8 mouse cellular contexts compared by ENCODE assay signal in the genomic region with DNA sequence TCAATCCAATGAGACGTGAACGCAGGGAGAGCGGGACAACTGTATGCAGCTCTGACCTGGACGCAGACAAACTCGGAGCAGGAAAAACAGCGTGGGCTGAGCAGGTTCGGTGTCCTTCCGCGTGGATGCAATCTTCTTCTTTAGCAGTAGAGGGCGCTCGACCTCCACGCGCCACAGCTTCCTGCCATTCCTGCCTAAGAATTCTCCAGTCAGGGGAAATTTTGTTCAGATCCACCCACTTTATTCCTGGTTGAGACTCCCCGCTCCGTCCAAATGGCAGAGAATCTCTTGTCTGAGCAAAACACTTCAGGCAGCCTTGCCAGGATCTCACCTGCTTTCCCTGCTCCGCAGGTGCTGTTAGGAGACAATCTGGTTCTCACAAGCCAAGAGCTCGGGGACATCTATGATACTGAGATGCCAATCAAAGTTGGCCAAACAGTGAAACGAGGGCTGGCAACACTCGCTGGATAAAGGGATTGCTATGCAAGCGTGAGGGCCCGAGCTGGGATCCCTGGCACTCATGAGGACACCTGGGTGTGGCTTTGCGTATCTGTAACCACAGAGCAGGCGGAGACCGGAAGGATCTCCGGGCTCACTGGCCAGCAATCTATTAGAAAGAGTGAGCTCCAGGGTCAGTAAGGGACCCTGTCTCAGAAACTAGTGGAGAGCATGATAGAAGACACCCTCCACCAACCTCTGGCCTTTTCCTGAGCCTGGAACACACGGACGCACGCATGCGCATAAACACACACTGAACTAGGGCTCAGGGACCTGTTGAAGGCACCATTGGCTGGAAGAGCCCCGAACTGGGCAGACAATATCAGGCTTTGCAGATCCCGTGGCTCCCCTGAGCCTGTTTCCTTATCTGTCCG. TPM values are rescaled to one million over a fixed set of nuclear protein-coding genes. Genes with fewer than 3 reads are reported as not detected.
DNase-seq lines count a peak whose midpoint lies in the region; ATAC-seq and TF ChIP-seq lines count a peak whose summit lies in the region.

No protein-coding gene starts in this region.

- H3K4me2 ChIP-seq in hindbrain, embryonic 11.5 days (replicated peaks; ENCODE audit: low read depth, low read length) = peak overlapping the region; percentile 58
- H3K4me2 ChIP-seq in lung, postnatal 0 days (replicated peaks; ENCODE audit: low read depth, low read length) = peak overlapping the region; percentile 71

- 0 out of 2 replicates have a peak overlapping the region, but pooled peaks have one; percentile 13 for H3K9ac ChIP-seq in hindbrain, embryonic 11.5 days (ENCODE audit: low read depth, low read length)
- 0 out of 2 replicates have a peak overlapping the region, but pooled peaks have one; percentile 23 for H3K9ac ChIP-seq in lung, postnatal 0 days (replicated peaks; ENCODE audit: low read depth)

- no peaks in the 10 kb centered on the region for H3K36me3 ChIP-seq in hindbrain, embryonic 11.5 days (ENCODE audit: control insufficient read depth, insufficient read depth, low read length)
- no peaks in the 10 kb centered on the region for H3K36me3 ChIP-seq in lung, postnatal 0 days (ENCODE audit: insufficient read depth, low read length)

- peak overlapping the region; percentile 6 for H3K4me3 ChIP-seq in hindbrain, embryonic 11.5 days (ENCODE audit: low read depth, low read length)
- H3K4me3 ChIP-seq in lung, postnatal 0 days (ENCODE audit: low read depth, low read length) = peak overlapping the region; percentile 41

- no peak for ATAC-seq in Patski
- ATAC-seq in hindbrain, embryonic 11.5 days (ENCODE audit: low FRiP score) = no peak
- ATAC-seq in lung, postnatal 0 days = peak; percentile 82

- H3K27me3 ChIP-seq in Patski = no peaks in the 10 kb centered on the region
- no peaks in the 10 kb centered on the region for H3K27me3 ChIP-seq in hindbrain, embryonic 11.5 days (ENCODE audit: control insufficient read depth, insufficient read depth, low read length)
- H3K27me3 ChIP-seq in lung, postnatal 0 days (replicated peaks; ENCODE audit: insufficient read depth, low read length) = no peaks in the 10 kb centered on the region

- H3K27ac ChIP-seq in hindbrain, embryonic 11.5 days (ENCODE audit: low read depth, low read length) = no peak overlapping the region
- H3K27ac ChIP-seq in lung, postnatal 0 days (ENCODE audit: low read length) = peak overlapping the region; percentile 51; the same call in 1 of the 2 replicates

- in situ Hi-C loops in Patski (cut with MboI; ENCODE audit: low pct_unique_long_range_greater_than_20kb) = loop anchor here (5.0 kb wide), 2 partner anchors 98 to 258 kb away; a partner anchor contains a TSS

- peak; percentile 99 for TF ChIP-seq CTCF in Patski (IDR thresholded peaks at IDR 0.05)
- TF ChIP-seq CTCF in lung, postnatal 0 days (IDR thresholded peaks at IDR 0.05) = peak; percentile 99

- no peak for TF ChIP-seq EP300 in lung, postnatal 0 days (IDR thresholded peaks at IDR 0.05)

- POLR2A ChIA-PET in Patski (lab: Charles Lee) = interaction anchor here (0.5 to 1.1 kb wide), 6 partner anchors 13 to 293 kb away, joined by 3 to 5 read pairs (median 4); a partner anchor contains a TSS

- no peaks in the 10 kb centered on the region for H3K9me3 ChIP-seq in hindbrain, embryonic 11.5 days (ENCODE audit: control insufficient read depth, low read length)
- H3K9me3 ChIP-seq in lung, postnatal 0 days (ENCODE audit: low read length) = no peaks in the 10 kb centered on the region

- no peaks in the 10 kb centered on the region for H3K4me1 ChIP-seq in hindbrain, embryonic 11.5 days (replicated peaks; ENCODE audit: control insufficient read depth, insufficient read depth, low read length)
- H3K4me1 ChIP-seq in lung, postnatal 0 days (ENCODE audit: insufficient read depth, low read depth, low read length) = no peaks in the 10 kb centered on the region

- DNase-seq in Patski (ENCODE audit: low read depth, low spot score) = no peak
- peak; percentile 79 for DNase-seq in cerebellum, adult 9-11 months
- peak; percentile 41 to 89 for DNase-seq in frontal cortex, adult 2 months (ENCODE audit: extremely low spot score in 1 of 2, low spot score in 1 of 2)
- DNase-seq in hindbrain, embryonic 11.5 days (ENCODE audit: low spot score) = peak; percentile 82
- DNase-seq in layer of hippocampus, postnatal 10 days (ENCODE audit: low spot score in 2 of 2) = peak; percentile 80 to 83
- DNase-seq in lung, postnatal 0 days (ENCODE audit: low spot score) = peak; percentile 92
- peak; percentile 27 for DNase-seq in ovary, postnatal 10 days (ENCODE audit: low spot score)
- peak; percentile 78 for DNase-seq in thymus, postnatal 0 days (ENCODE audit: low spot score)

- WGBS in hindbrain, embryonic 11.5 days = 9% methylated on average over 32 of the region's 32 CpGs
- WGBS in lung, postnatal 0 days = 4% methylated on average over 32 of the region's 32 CpGs

- CTCF ChIA-PET in Patski (lab: Charles Lee) = interaction anchor here (0.9 to 3.9 kb wide), 36 partner anchors 11 to 290 kb away, joined by 3 to 36 read pairs (median 6); a partner anchor contains a TSS

RNA-seq across cellular contexts. Expression of a gene that starts 8.6 kb away (rescaled TPM):
- 0.05 TPM for polyA plus RNA-seq in Patski (2021)
- polyA plus RNA-seq in frontal cortex, adult 2 months (2012; rRNA removed) = not detected in 2 replicates
- 0.04 TPM in 1 of 2 replicates, not detected in the other for polyA plus RNA-seq in hindbrain, embryonic 11.5 days (2014; fragmentation: Nextera tagmentation; extraction: Ambion mirVana)
- total RNA-seq in layer of hippocampus, postnatal 10 days (2021) = not detected
- not detected in 2 replicates for polyA plus RNA-seq in lung, postnatal 0 days (2015; fragmentation: Nextera tagmentation; extraction: Ambion mirVana)
- polyA plus RNA-seq in thymus, postnatal 0 days (2015; fragmentation: Nextera tagmentation; extraction: Ambion mirVana) = 1.3 and 1.6 TPM in 2 replicates

RNA-seq across cellular contexts. Expression of a gene that starts 31.5 kb away (rescaled TPM):
- 71.9 TPM for polyA plus RNA-seq in Patski (2021)
- polyA plus RNA-seq in frontal cortex, adult 2 months (2012; rRNA removed) = 70.2 and 71.3 TPM in 2 replicates
- 21.0 and 22.4 TPM in 2 replicates for polyA plus RNA-seq in hindbrain, embryonic 11.5 days (2014; fragmentation: Nextera tagmentation; extraction: Ambion mirVana)
- 100 to 1,000 TPM in 1 of 2 experiments, 10 to 100 TPM in 1; 97.4 to 104 TPM for total RNA-seq in layer of hippocampus, postnatal 10 days (2021)
- polyA plus RNA-seq in lung, postnatal 0 days (2015; fragmentation: Nextera tagmentation; extraction: Ambion mirVana) = 16.6 and 22.8 TPM in 2 replicates
- polyA plus RNA-seq in thymus, postnatal 0 days (2015; fragmentation: Nextera tagmentation; extraction: Ambion mirVana) = 15.2 and 22.3 TPM in 2 replicates

RNA-seq across cellular contexts. Expression of a gene that starts 37.5 kb away (rescaled TPM):
- polyA plus RNA-seq in Patski (2021) = 53.0 TPM
- 112 and 115 TPM in 2 replicates for polyA plus RNA-seq in frontal cortex, adult 2 months (2012; rRNA removed)
- polyA plus RNA-seq in hindbrain, embryonic 11.5 days (2014; fragmentation: Nextera tagmentation; extraction: Ambion mirVana) = 48.1 and 57.4 TPM in 2 replicates
- 100 to 1,000 TPM; 181 to 193 TPM for total RNA-seq in layer of hippocampus, postnatal 10 days (2021)
- polyA plus RNA-seq in lung, postnatal 0 days (2015; fragmentation: Nextera tagmentation; extraction: Ambion mirVana) = 41.0 and 41.4 TPM in 2 replicates
- polyA plus RNA-seq in thymus, postnatal 0 days (2015; fragmentation: Nextera tagmentation; extraction: Ambion mirVana) = 58.5 and 69.2 TPM in 2 replicates

RNA-seq across cellular contexts. Expression of a gene that starts 56.4 kb away (rescaled TPM):
- polyA plus RNA-seq in Patski (2021) = 0.10 TPM
- polyA plus RNA-seq in frontal cortex, adult 2 months (2012; rRNA removed) = 0.48 and 0.78 TPM in 2 replicates
- polyA plus RNA-seq in hindbrain, embryonic 11.5 days (2014; fragmentation: Nextera tagmentation; extraction: Ambion mirVana) = 0.25 and 0.39 TPM in 2 replicates
- under 1 TPM in 1 of 2 experiments, not detected in 1; 0.56 TPM for total RNA-seq in layer of hippocampus, postnatal 10 days (2021)
- 0.92 and 1.8 TPM in 2 replicates for polyA plus RNA-seq in lung, postnatal 0 days (2015; fragmentation: Nextera tagmentation; extraction: Ambion mirVana)
- polyA plus RNA-seq in thymus, postnatal 0 days (2015; fragmentation: Nextera tagmentation; extraction: Ambion mirVana) = 5.0 and 6.3 TPM in 2 replicates
